Mouse (Mus musculus): ENCODE results near the gene Olfr1150-ps1.

Olfr1150-ps1 gene

GRCm38 (mm10) chr2:87843693-87844092 is at the start of gene Olfr1150-ps1:
Olfr1150-ps1 (plus strand) TSS chr2:87843993.
- DNase-seq (ENCODE audit: low spot score): no peak

GRCm38 (mm10) chr2:87800292-87800691 is 43.5 kb upstream of the Olfr1150-ps1 start, which contains the start of gene Olfr1143:
Olfr1143 (plus strand) TSS chr2:87800592.
- DNase-seq (ENCODE audit: low spot score): no peak

- DNase-seq (ENCODE audit: low spot score): no peak
These were observed 34.3 kb upstream of the Olfr1150-ps1 start, which contains the start of gene Olfr1145 for GRCm38 (mm10) chr2:87809522-87809921. Olfr1145 (plus strand) TSS chr2:87809822.

- no peak for DNase-seq (ENCODE audit: low spot score)
These were observed 13.6 kb upstream of the Olfr1150-ps1 start, which contains the start of gene Olfr1148 for GRCm38 (mm10) chr2:87830233-87830632. Olfr1148 (plus strand) TSS chr2:87830533.

- no peak for DNase-seq (ENCODE audit: low spot score)
These were observed 11.8 kb downstream of the Olfr1150-ps1 start, which contains the start of gene Olfr1151 for GRCm38 (mm10) chr2:87855562-87855961. Olfr1151 (plus strand) TSS chr2:87855862.

GRCm38 (mm10) chr2:87866192-87866591 is 22.4 kb downstream of the Olfr1150-ps1 start, which contains the start of gene Olfr1152:
Olfr1152 (plus strand) TSS chr2:87866492.
- DNase-seq (ENCODE audit: low spot score): no peak

GRCm38 (mm10) chr2:87894662-87895061 is 50.9 kb downstream of the Olfr1150-ps1 start, which contains the start of gene Olfr1153:
Olfr1153 (plus strand) TSS chr2:87894962.
- no peak for DNase-seq (ENCODE audit: low spot score)

All from yolk sac, embryonic 10.5 days (tissue).